Comparison of ENCODE assay signal across 8 mouse cellular contexts in the genomic region with DNA sequence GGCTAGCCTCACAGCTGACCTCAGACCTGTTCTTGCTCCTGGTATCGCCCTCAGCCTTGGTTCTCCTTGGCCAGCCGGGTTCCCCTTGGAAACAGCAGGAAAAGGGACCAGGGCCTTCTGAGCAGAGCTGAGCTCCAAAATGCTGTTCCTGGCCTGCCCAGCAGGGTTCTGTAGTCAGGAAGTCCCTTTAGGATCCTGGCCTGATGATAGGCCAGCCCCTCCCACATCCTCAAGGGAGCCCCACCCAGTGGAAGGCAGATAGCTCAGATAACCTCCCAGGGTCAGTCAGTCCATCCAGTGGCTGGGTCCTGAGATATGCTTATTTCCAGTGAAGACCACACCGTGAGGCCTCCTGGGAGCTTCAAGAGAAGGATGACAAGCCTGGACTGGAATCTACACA. TPM values are rescaled to one million over a fixed set of nuclear protein-coding genes. Genes with fewer than 3 reads are reported as not detected.
DNase-seq lines count a peak whose midpoint lies in the region; ATAC-seq lines count a peak whose summit lies in the region.

No protein-coding gene starts in this region.

- WGBS in midbrain, embryonic 16.5 days, result 78% methylated on average over 3 of the region's 3 CpGs

- no peaks in the 10 kb centered on the region for H3K9me3 ChIP-seq in midbrain, embryonic 16.5 days (replicated peaks; ENCODE audit: control insufficient read depth, low read length, poor library complexity, severe bottlenecking)

- H3K4me2 ChIP-seq in midbrain, embryonic 16.5 days (ENCODE audit: low read length), result no peak overlapping the region

- no peak overlapping the region for H3K27ac ChIP-seq in midbrain, embryonic 16.5 days (ENCODE audit: low read length)

- H3K4me1 ChIP-seq in midbrain, embryonic 16.5 days (ENCODE audit: control insufficient read depth, insufficient read depth, low read length), result peaks cover 7% of the 10 kb centered on the region; the same call in 1 of the 2 replicates

- DNase-seq in ovary, adult 18-20 months (ENCODE audit: low spot score), result peak; percentile 26
- no peak for DNase-seq in ovary, postnatal 14 days (ENCODE audit: low spot score)
- DNase-seq in c-Kit-positive CD71-positive TER-119-positive erythroid progenitor cells, embryonic 14.5 days (ENCODE audit: low spot score), result peak; percentile 18
- DNase-seq in heart, postnatal 4 days, result peak; percentile 60
- DNase-seq in lung, postnatal 10 days, result peak; percentile 86
- no peak for DNase-seq in frontal cortex, postnatal 10 days (ENCODE audit: low spot score in 2 of 2)
- no peak for DNase-seq in right cerebral cortex, postnatal 4 days

- no peak for ATAC-seq in midbrain, embryonic 16.5 days

- no peak overlapping the region for H3K4me3 ChIP-seq in midbrain, embryonic 16.5 days (ENCODE audit: low read depth, low read length)

- H3K36me3 ChIP-seq in midbrain, embryonic 16.5 days (ENCODE audit: control insufficient read depth, insufficient read depth, low read length), result no peaks in the 10 kb centered on the region

- no peak overlapping the region for H3K9ac ChIP-seq in midbrain, embryonic 16.5 days (ENCODE audit: low read depth, low read length)

- H3K27me3 ChIP-seq in midbrain, embryonic 16.5 days (ENCODE audit: control insufficient read depth, insufficient read depth, low read depth, low read length), result no peaks in the 10 kb centered on the region

RNA-seq across cellular contexts. Expression of gene Coro2b, which starts 45.7 kb away (rescaled TPM):
- total RNA-seq in heart, postnatal 4 days (2021), result 10 to 100 TPM; 16.2 to 16.9 TPM
- 32.0 and 33.4 TPM in 2 replicates for polyA plus RNA-seq in midbrain, embryonic 16.5 days (2015; fragmentation: Nextera tagmentation; extraction: Ambion mirVana)

Comparison
In these comparisons a context has a peak if more than half of its experiments do, and no peak if none do; other contexts are left out.
1. DNase-seq: peak in ovary, adult 18-20 months (single experiment), c-Kit-positive CD71-positive TER-119-positive erythroid progenitor cells, embryonic 14.5 days (single experiment), heart, postnatal 4 days (single experiment) and lung, postnatal 10 days (single experiment); none in ovary, postnatal 14 days (single experiment), frontal cortex, postnatal 10 days (0 of 2) and right cerebral cortex, postnatal 4 days (single experiment).